In genomic region chr12:102419544-102419943, GRCm38 (mm10) we compare ENCODE assay signal across 10 mouse cellular contexts. TPM values are rescaled to one million over a fixed set of nuclear protein-coding genes. Genes with fewer than 3 reads are reported as not detected.
DNase-seq lines count a peak whose midpoint lies in the region; ATAC-seq and TF ChIP-seq lines count a peak whose summit lies in the region.
"Had no signal": no experiment of that assay in that cellular context is flagged by ENCODE, and none has a peak within 500 bp of the region (broad histone marks: within the 10 kb centered on the region; RNA-seq: fewer than 3 reads in every experiment).

No protein-coding gene starts in this region.

- WGBS in kidney, embryonic 14.5 days, result 59% methylated on average over 3 of the region's 3 CpGs
- WGBS in forebrain, embryonic 14.5 days, result 35% methylated on average over 3 of the region's 3 CpGs
- 41% methylated on average over 3 of the region's 3 CpGs for WGBS in midbrain, embryonic 12.5 days
- 76% methylated on average over 3 of the region's 3 CpGs for WGBS in limb, embryonic 10.5 days

- H3K27ac ChIP-seq in kidney, embryonic 14.5 days (ENCODE audit: low read depth, low read length), result peak overlapping the region; percentile 37; the same call in 1 of the 2 replicates
- H3K27ac ChIP-seq in forebrain, embryonic 14.5 days (ENCODE audit: low read depth, low read length), result no peak overlapping the region; the same call in 1 of the 2 replicates
- no peak overlapping the region for H3K27ac ChIP-seq in midbrain, embryonic 12.5 days (replicated peaks)
- H3K27ac ChIP-seq in limb, embryonic 10.5 days, result no peak overlapping the region

- no peak overlapping the region for H3K4me2 ChIP-seq in kidney, embryonic 14.5 days (replicated peaks; ENCODE audit: low read depth, low read length)
- H3K4me2 ChIP-seq in forebrain, embryonic 14.5 days (ENCODE audit: low read length), result no peak overlapping the region
- H3K4me2 ChIP-seq in midbrain, embryonic 12.5 days (replicated peaks), result no peak overlapping the region

- no peak for TF ChIP-seq POLR2A in brain, embryonic 14.5 days (IDR thresholded peaks at IDR 0.05; ENCODE audit: borderline replicate concordance, extremely low read depth, insufficient read depth, insufficient read length, poor library complexity, severe bottlenecking)

- ATAC-seq in kidney, embryonic 14.5 days (ENCODE audit: low FRiP score, low TSS enrichment), result no peak
- ATAC-seq in forebrain, embryonic 14.5 days, result 0 out of 2 replicates have a peak, but pooled peaks have one; percentile 46
- 0 out of 2 replicates have a peak, but pooled peaks have one; percentile 30 for ATAC-seq in midbrain, embryonic 12.5 days (ENCODE audit: low FRiP score, low read depth)
- ATAC-seq: Patski had no signal

- no peak overlapping the region for H3K4me3 ChIP-seq in kidney, embryonic 14.5 days (ENCODE audit: low read length)
- no peak overlapping the region for H3K4me3 ChIP-seq in forebrain, embryonic 14.5 days (ENCODE audit: low read depth, low read length)
- no peak overlapping the region for H3K4me3 ChIP-seq in midbrain, embryonic 12.5 days
- no peak overlapping the region for H3K4me3 ChIP-seq in limb, embryonic 10.5 days
- H3K4me3 ChIP-seq: megakaryocyte, embryonic 14.5 days had no signal

- H3K36me3 ChIP-seq in kidney, embryonic 14.5 days (ENCODE audit: control insufficient read depth, insufficient read depth, low read length), result no peaks in the 10 kb centered on the region
- no peaks in the 10 kb centered on the region for H3K36me3 ChIP-seq in forebrain, embryonic 14.5 days (ENCODE audit: control insufficient read depth, insufficient read depth, low read length)
- peaks cover 9% of the 10 kb centered on the region; the same call in 1 of the 2 replicates for H3K36me3 ChIP-seq in midbrain, embryonic 12.5 days
- peaks cover 20% of the 10 kb centered on the region for H3K36me3 ChIP-seq in limb, embryonic 10.5 days

- H3K9me3 ChIP-seq in kidney, embryonic 14.5 days (ENCODE audit: control insufficient read depth, low read length), result no peaks in the 10 kb centered on the region
- no peaks in the 10 kb centered on the region for H3K9me3 ChIP-seq in forebrain, embryonic 14.5 days (replicated peaks; ENCODE audit: control insufficient read depth, low read length)
- no peaks in the 10 kb centered on the region for H3K9me3 ChIP-seq in midbrain, embryonic 12.5 days
- H3K9me3 ChIP-seq in limb, embryonic 10.5 days (replicated peaks), result no peaks in the 10 kb centered on the region
- H3K9me3 ChIP-seq: megakaryocyte, embryonic 14.5 days had no signal

- no peak for DNase-seq in kidney, adult 11 months
- peak; percentile 70 for DNase-seq in brain, embryonic 14.5 days (ENCODE audit: low read depth)
- DNase-seq in forebrain, embryonic 14.5 days (ENCODE audit: low spot score), result peak; percentile 51
- DNase-seq in lung, postnatal 25 days (ENCODE audit: low spot score), result no peak
- no peak for DNase-seq in thymus, postnatal 10 days (ENCODE audit: low spot score in 2 of 2)
- no peak for DNase-seq in limb, embryonic 10.5 days (ENCODE audit: low spot score)

- no peaks in the 10 kb centered on the region for H3K27me3 ChIP-seq in kidney, embryonic 14.5 days (ENCODE audit: control insufficient read depth, insufficient read depth, low read length)
- H3K27me3 ChIP-seq in forebrain, embryonic 14.5 days (replicated peaks; ENCODE audit: control insufficient read depth, insufficient read depth, low read length), result no peaks in the 10 kb centered on the region
- H3K27me3 ChIP-seq in midbrain, embryonic 12.5 days, result no peaks in the 10 kb centered on the region
- no peaks in the 10 kb centered on the region for H3K27me3 ChIP-seq in limb, embryonic 10.5 days (ENCODE audit: low read depth, poor library complexity, severe bottlenecking)
- H3K27me3 ChIP-seq: megakaryocyte, embryonic 14.5 days; Patski had no signal

- no peak for TF ChIP-seq CTCF in brain, embryonic 14.5 days (IDR thresholded peaks at IDR 0.05; ENCODE audit: borderline replicate concordance, extremely low read depth, insufficient read depth, insufficient read length)

- no peaks in the 10 kb centered on the region; the same call in 1 of the 2 replicates for H3K4me1 ChIP-seq in kidney, embryonic 14.5 days (ENCODE audit: control insufficient read depth, insufficient read depth, low read length)
- H3K4me1 ChIP-seq in forebrain, embryonic 14.5 days (ENCODE audit: control insufficient read depth, insufficient read depth, low read length), result peaks cover 4% of the 10 kb centered on the region; the same call in 1 of the 2 replicates
- H3K4me1 ChIP-seq in midbrain, embryonic 12.5 days, result peaks cover 4% of the 10 kb centered on the region; the same call in 1 of the 2 replicates
- H3K4me1 ChIP-seq in limb, embryonic 10.5 days, result 0 out of 2 replicates have a peak, but pooled peaks cover 5% of the 10 kb centered on the region

- no peak overlapping the region for H3K9ac ChIP-seq in kidney, embryonic 14.5 days (ENCODE audit: low read depth, low read length)
- H3K9ac ChIP-seq in forebrain, embryonic 14.5 days (ENCODE audit: low read length), result no peak overlapping the region
- H3K9ac ChIP-seq in midbrain, embryonic 12.5 days (replicated peaks), result no peak overlapping the region

RNA-seq across cellular contexts. Expression of gene Lgmn, which starts 20.1 kb away (rescaled TPM):
- 79.0 and 95.4 TPM in 2 replicates for polyA plus RNA-seq in kidney, embryonic 14.5 days (2014; fragmentation: Nextera tagmentation; extraction: Ambion mirVana)
- 47.2 and 61.8 TPM in 2 replicates for polyA plus RNA-seq in brain, embryonic 14.5 days (2012; rRNA removed)
- 87.0 and 90.5 TPM in 2 replicates for polyA plus RNA-seq in forebrain, embryonic 14.5 days (2014; fragmentation: Nextera tagmentation; extraction: Ambion mirVana)
- polyA plus RNA-seq in midbrain, embryonic 12.5 days (2016; fragmentation: Nextera tagmentation; extraction: Ambion mirVana), result 55.6 and 61.7 TPM in 2 replicates
- 37.0 and 40.5 TPM in 2 replicates for polyA plus RNA-seq in limb, embryonic 10.5 days (2016; fragmentation: Nextera tagmentation; extraction: Ambion mirVana)

RNA-seq across cellular contexts. Expression of gene Golga5, which starts 49.4 kb away (rescaled TPM):
- 23.3 and 39.3 TPM in 2 replicates for polyA plus RNA-seq in kidney, embryonic 14.5 days (2014; fragmentation: Nextera tagmentation; extraction: Ambion mirVana)
- 21.8 and 23.9 TPM in 2 replicates for polyA plus RNA-seq in brain, embryonic 14.5 days (2012; rRNA removed)
- 34.1 and 34.2 TPM in 2 replicates for polyA plus RNA-seq in forebrain, embryonic 14.5 days (2014; fragmentation: Nextera tagmentation; extraction: Ambion mirVana)
- 32.1 and 35.2 TPM in 2 replicates for polyA plus RNA-seq in midbrain, embryonic 12.5 days (2016; fragmentation: Nextera tagmentation; extraction: Ambion mirVana)
- 27.1 and 30.9 TPM in 2 replicates for polyA plus RNA-seq in limb, embryonic 10.5 days (2016; fragmentation: Nextera tagmentation; extraction: Ambion mirVana)

Comparison
In these comparisons a context has a peak if more than half of its experiments do, and no peak if none do; other contexts are left out.
1. DNase-seq: peak in brain, embryonic 14.5 days (single experiment) and forebrain, embryonic 14.5 days (single experiment); none in kidney, adult 11 months (single experiment), lung, postnatal 25 days (single experiment), thymus, postnatal 10 days (0 of 2) and limb, embryonic 10.5 days (single experiment).